Mouse (Mus musculus): Measurements from ENCODE around the gene Gk5. TPM values are rescaled to one million over a fixed set of nuclear protein-coding genes. Genes with fewer than 3 reads are reported as not detected.
"Not testable (repeated sequence)": the region's sequence is repeated elsewhere in the genome, so short reads cannot be mapped to it uniquely, and the experiment has no call there.

Gene Gk5
- total RNA-seq, 1 experiment from 2014 or later = 4.4 TPM

GRCm38 (mm10) chr9:96140931-96141330 lies 21.8 kb downstream of the Gk5 start:
- ATAC-seq (ENCODE audit: extremely low read depth, insufficient number of reproducible peaks, low FRiP score, poor library complexity, severe bottlenecking) = no peak

GRCm38 (mm10) chr9:96142499-96142898 lies 23.3 kb downstream of the Gk5 start:
- ATAC-seq (ENCODE audit: extremely low read depth, insufficient number of reproducible peaks, low FRiP score, poor library complexity, severe bottlenecking) = no peak

- 0 out of 2 replicates have a peak, but pooled peaks have one; percentile 39 for ATAC-seq (ENCODE audit: extremely low read depth, insufficient number of reproducible peaks, low FRiP score, poor library complexity, severe bottlenecking)
Measured at GRCm38 (mm10) chr9:96143633-96144032, 24.5 kb downstream of the Gk5 start.

- ATAC-seq (ENCODE audit: extremely low read depth, insufficient number of reproducible peaks, low FRiP score, poor library complexity, severe bottlenecking) = no peak
Measured at GRCm38 (mm10) chr9:96144883-96145282, 25.7 kb downstream of the Gk5 start.

- ATAC-seq (ENCODE audit: extremely low read depth, insufficient number of reproducible peaks, low FRiP score, poor library complexity, severe bottlenecking) = no peak
Measured at GRCm38 (mm10) chr9:96152801-96153200, 33.6 kb downstream of the Gk5 start.

GRCm38 (mm10) chr9:96158431-96158830 lies 39.3 kb downstream of the Gk5 start:
- no peak for ATAC-seq (ENCODE audit: extremely low read depth, insufficient number of reproducible peaks, low FRiP score, poor library complexity, severe bottlenecking)

GRCm38 (mm10) chr9:96159047-96159446 lies 39.9 kb downstream of the Gk5 start:
- ATAC-seq (ENCODE audit: extremely low read depth, insufficient number of reproducible peaks, low FRiP score, poor library complexity, severe bottlenecking) = no peak

GRCm38 (mm10) chr9:96160767-96161166 lies 41.6 kb downstream of the Gk5 start:
- no peak for ATAC-seq (ENCODE audit: extremely low read depth, insufficient number of reproducible peaks, low FRiP score, poor library complexity, severe bottlenecking)

- no peak for ATAC-seq (ENCODE audit: extremely low read depth, insufficient number of reproducible peaks, low FRiP score, poor library complexity, severe bottlenecking)
Measured at GRCm38 (mm10) chr9:96162421-96162820, 43.3 kb downstream of the Gk5 start.

- ATAC-seq (ENCODE audit: extremely low read depth, insufficient number of reproducible peaks, low FRiP score, poor library complexity, severe bottlenecking) = no peak
Measured at GRCm38 (mm10) chr9:96163443-96163842, 44.3 kb downstream of the Gk5 start.

- not testable (repeated sequence) for ATAC-seq (ENCODE audit: extremely low read depth, insufficient number of reproducible peaks, low FRiP score, poor library complexity, severe bottlenecking)
Measured at GRCm38 (mm10) chr9:96163983-96164382, 44.8 kb downstream of the Gk5 start.

GRCm38 (mm10) chr9:96167168-96167585 lies 48.0 kb downstream of the Gk5 start:
- ATAC-seq (ENCODE audit: extremely low read depth, insufficient number of reproducible peaks, low FRiP score, poor library complexity, severe bottlenecking) = peak; percentile 74; the same call in 1 of the 2 replicates

- ATAC-seq (ENCODE audit: extremely low read depth, insufficient number of reproducible peaks, low FRiP score, poor library complexity, severe bottlenecking) = no peak
Measured at GRCm38 (mm10) chr9:96170600-96170999, 51.4 kb downstream of the Gk5 start.

- no peak for ATAC-seq (ENCODE audit: extremely low read depth, insufficient number of reproducible peaks, low FRiP score, poor library complexity, severe bottlenecking)
Measured at GRCm38 (mm10) chr9:96184909-96185308, 65.7 kb downstream of the Gk5 start.

- ATAC-seq (ENCODE audit: extremely low read depth, insufficient number of reproducible peaks, low FRiP score, poor library complexity, severe bottlenecking) = no peak
Measured at GRCm38 (mm10) chr9:96186701-96187100, 67.5 kb downstream of the Gk5 start.

GRCm38 (mm10) chr9:96195885-96196622 lies 76.9 kb downstream of the Gk5 start, which contains the start of gene Tfdp2:
TSS of gene Tfdp2 (plus strand) at chr9:96196275.
- peak; percentile 91 for ATAC-seq (ENCODE audit: extremely low read depth, insufficient number of reproducible peaks, low FRiP score, poor library complexity, severe bottlenecking)

- peak; percentile 58; the same call in 1 of the 2 replicates for ATAC-seq (ENCODE audit: extremely low read depth, insufficient number of reproducible peaks, low FRiP score, poor library complexity, severe bottlenecking)
Measured at GRCm38 (mm10) chr9:96196636-96197181, 77.5 kb downstream of the Gk5 start.

- ATAC-seq (ENCODE audit: extremely low read depth, insufficient number of reproducible peaks, low FRiP score, poor library complexity, severe bottlenecking) = no peak
Measured at GRCm38 (mm10) chr9:96197806-96198205, 78.6 kb downstream of the Gk5 start.

GRCm38 (mm10) chr9:96203663-96204062 lies 84.5 kb downstream of the Gk5 start:
- no peak for ATAC-seq (ENCODE audit: extremely low read depth, insufficient number of reproducible peaks, low FRiP score, poor library complexity, severe bottlenecking)

GRCm38 (mm10) chr9:96207428-96207827 lies 88.3 kb downstream of the Gk5 start:
- no peak for ATAC-seq (ENCODE audit: extremely low read depth, insufficient number of reproducible peaks, low FRiP score, poor library complexity, severe bottlenecking)

Measured in neutrophil, adult 5-6 weeks (primary cell).